Mouse (Mus musculus): ENCODE results near the gene Arsg.
A peak's percentile ranks its signal among the peaks of the same experiment; 100 is the strongest.

DNA sequence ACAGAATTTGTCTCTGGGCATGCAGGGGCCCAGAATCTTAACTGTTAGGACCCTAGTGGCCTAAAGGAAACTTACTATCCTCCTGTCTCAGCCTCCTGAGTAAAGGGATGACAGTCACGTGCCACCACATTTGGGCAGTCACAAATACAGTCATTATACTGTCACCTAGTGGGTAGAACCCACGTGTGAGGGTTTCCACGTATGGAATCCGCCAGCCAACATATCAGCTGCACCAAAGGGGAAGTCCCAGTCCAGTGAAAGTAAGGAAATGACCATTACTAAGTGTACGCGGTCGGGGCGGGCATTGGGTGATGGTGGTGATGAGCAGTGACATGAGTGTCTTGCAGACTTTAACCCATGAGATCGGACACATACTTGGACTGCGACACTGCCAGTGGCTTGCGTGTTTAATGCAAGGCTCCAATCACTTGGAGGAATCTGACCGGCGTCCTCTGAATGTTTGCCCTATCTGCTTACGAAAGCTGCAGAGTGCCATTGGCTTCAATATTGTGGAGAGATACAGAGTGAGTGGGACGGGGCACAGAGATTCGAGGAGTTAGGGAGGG, 38.9 kb upstream of the Arsg start:
- TF ChIP-seq SIN3A (IDR thresholded peaks at IDR 0.05; ENCODE audit: low read length) (no peak; the same call in 1 of the 2 replicates), CTCF (conservative IDR thresholded peaks at IDR 0.05 in 1 of 2, IDR thresholded peaks at IDR 0.05 in 1 of 2; ENCODE audit: low read depth in 2 of 2, low read length in 2 of 2) (peak in 1 of 2 experiments; percentile 36; a peak in 2 of 4 replicates), MAFK (IDR thresholded peaks at IDR 0.05; ENCODE audit: insufficient replicate concordance, low read length) (no peak), MAX (IDR thresholded peaks at IDR 0.05; ENCODE audit: low read length) (0 out of 2 replicates have a peak, but pooled peaks have one; percentile 40), MXI1 (IDR thresholded peaks at IDR 0.05; ENCODE audit: low read depth, low read length) (peak; percentile 19; the same call in 1 of the 2 replicates), USF1 (IDR thresholded peaks at IDR 0.05; ENCODE audit: low read depth, low read length) (no peak), TBP (conservative IDR thresholded peaks at IDR 0.05; ENCODE audit: low read depth, low read length) (no peak), PAX5 (IDR thresholded peaks at IDR 0.05; ENCODE audit: low read length) (no peak), KAT2A (IDR thresholded peaks at IDR 0.05; ENCODE audit: insufficient replicate concordance, low read length) (no peak)

Measured in CH12.LX (cell line).